Mouse (Mus musculus) lung, postnatal 0 days (tissue): ENCODE measurements around the gene Ift80. TPM values are rescaled to one million over a fixed set of nuclear protein-coding genes. Genes with fewer than 3 reads are reported as not detected.

Experiments used
- ATAC-seq: fragments of 200-750 bp; cut with Nextera tagmentation; 2 replicates; pipeline ENCODE4 v1.8.0; 2017; ENCODE audit warnings: moderate library complexity
- DNase-seq: peaks from one replicate; pipeline ENCODE4 v3.0.0-alpha.2; 2016; ENCODE audit warnings: low spot score
- H3K27ac ChIP-seq: fragments of 300-500 bp; sonication (generic); 2 replicates; pipeline ENCODE4 v1.5.1; 2014; ENCODE audit warnings: antibody characterized with exemption, mild to moderate bottlenecking, low read length, mixed read lengths
- H3K27me3 ChIP-seq: fragments of 300-500 bp; sonication (generic); replicated peaks from 2 replicates; pipeline ENCODE4 v1.6.1; 2014; ENCODE audit warnings: low read length, mixed read lengths; ENCODE audit not compliant: insufficient read depth
- H3K36me3 ChIP-seq: fragments of 300-500 bp; sonication (generic); 2 replicates; pipeline ENCODE4 v1.6.1; 2014; ENCODE audit warnings: low read length, mixed read lengths; ENCODE audit not compliant: insufficient read depth
- H3K4me1 ChIP-seq: fragments of 300-500 bp; sonication (generic); 2 replicates; pipeline ENCODE4 v1.6.1; 2014; ENCODE audit warnings: antibody characterized with exemption, low read depth, low read length, mixed read lengths; ENCODE audit not compliant: insufficient read depth
- H3K4me2 ChIP-seq: fragments of 300-500 bp; sonication (generic); replicated peaks from 2 replicates; pipeline ENCODE4 v1.6.1; 2014; ENCODE audit warnings: low read depth, mild to moderate bottlenecking, low read length, moderate library complexity, mixed read lengths
- H3K4me3 ChIP-seq: fragments of 300-500 bp; sonication (generic); 2 replicates; pipeline ENCODE4 v1.5.1; 2014; ENCODE audit warnings: low read depth, low read length
- H3K9ac ChIP-seq: fragments of 300-500 bp; sonication (generic); replicated peaks from 2 replicates; pipeline ENCODE4 v1.6.1; 2014; ENCODE audit warnings: low read depth, mild to moderate bottlenecking
- H3K9me3 ChIP-seq: fragments of 300-500 bp; sonication (generic); 2 replicates; pipeline ENCODE4 v1.6.1; 2016; ENCODE audit warnings: low read length, mixed read lengths
- CTCF ChIP-seq: IDR thresholded peaks from 2 replicates; pipeline ENCODE4 v1.5.1; 2016; ENCODE audit warnings: antibody characterized with exemption, mild to moderate bottlenecking
- EP300 ChIP-seq: IDR thresholded peaks from 2 replicates; pipeline ENCODE4 v1.6.1; 2016; ENCODE audit warnings: antibody characterized with exemption, mild to moderate bottlenecking, control low read depth
- WGBS: fragments of 180-500 bp; shearing (Covaris S2); extraction: QIAGEN DNeasy Blood & Tissue Kit; methylation state at CpG from one replicate; pipeline ENCODE4 v1.1.7; 2014; 5-methylcytosine and 5-hydroxymethylcytosine counted together
- polyA plus RNA-seq: library from polyadenylated mRNA; unstranded; fragments of >200 nt; fragmentation: Nextera tagmentation; extraction: Ambion mirVana; gene quantifications from 2 replicates; pipeline ENCODE4 v1.2.1, GENCODE M21; 2015

Ift80 gene
- polyA plus RNA-seq, 1 experiment from 2014 or later: 5.9 TPM

DNA sequence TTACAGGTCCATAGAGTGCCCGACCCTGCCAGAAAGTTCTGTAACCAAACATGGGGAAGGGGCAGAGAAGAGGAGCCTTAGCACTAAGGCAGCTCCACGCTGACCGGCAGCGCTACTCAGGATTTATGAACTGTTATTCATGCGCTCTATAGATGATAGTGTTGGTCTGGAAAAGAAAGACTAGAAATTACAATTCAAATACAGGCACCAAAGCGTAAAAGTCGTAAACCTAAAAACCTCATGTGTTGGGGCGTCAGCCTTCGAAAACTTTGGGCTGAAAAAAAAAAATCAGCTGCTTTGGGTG is 41.0 kb upstream of the Ift80 start:
- H3K27ac ChIP-seq: peak overlapping the region; percentile 89
- H3K4me3 ChIP-seq: peak overlapping the region; percentile 84
- H3K9me3 ChIP-seq: no peaks in the 10 kb centered on the region
- no peaks in the 10 kb centered on the region for H3K27me3 ChIP-seq
- no peaks in the 10 kb centered on the region for H3K4me1 ChIP-seq
- H3K4me2 ChIP-seq: peak overlapping the region; percentile 86
- WGBS: 3% methylated on average over 9 of the region's 9 CpGs
- DNase-seq (no peak), ATAC-seq (no peak)
- H3K36me3 ChIP-seq: no peaks in the 10 kb centered on the region
- peak overlapping the region; percentile 65 for H3K9ac ChIP-seq
- TF ChIP-seq EP300 (no peak), CTCF (no peak)

DNA sequence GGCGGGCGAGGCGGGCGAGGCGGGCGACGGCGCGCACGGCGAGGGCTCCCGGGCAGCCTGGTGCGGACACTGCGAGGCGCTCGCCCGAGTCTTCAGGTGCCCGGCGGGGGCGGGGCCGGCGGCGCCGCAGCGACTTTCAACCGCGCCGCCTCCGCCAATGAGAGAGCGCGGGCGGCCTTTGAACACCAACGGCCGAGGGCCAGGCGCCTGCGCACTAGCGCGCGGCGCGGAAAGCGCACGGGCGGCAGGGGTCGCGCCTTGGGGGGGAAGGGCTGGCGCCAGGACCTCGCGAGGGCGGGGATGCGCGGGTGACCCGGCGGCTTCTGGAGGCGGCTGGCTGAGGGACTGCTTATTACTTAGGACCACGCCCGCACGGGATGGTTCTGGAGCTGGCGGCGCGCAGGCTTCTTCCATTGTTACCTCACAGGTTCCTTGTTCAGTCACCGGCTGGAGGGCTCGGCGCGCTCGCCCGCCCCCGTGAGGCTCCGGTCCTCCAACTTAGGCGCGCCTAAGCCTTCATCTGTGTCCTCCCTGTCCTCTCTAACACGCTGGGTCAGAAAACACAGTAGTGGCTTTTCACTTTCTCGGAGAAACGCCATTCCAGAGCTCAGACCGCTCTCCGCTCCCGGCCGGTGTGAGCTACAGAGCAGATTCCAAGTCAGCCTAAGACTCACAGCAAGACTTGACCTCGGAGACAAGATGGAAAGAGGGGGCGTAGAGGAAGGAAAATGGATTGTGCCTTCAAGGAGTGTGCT is 40.5 kb upstream of the Ift80 start, which contains the start of gene Trim59:
Gene Trim59 (minus strand): TSS at position 111 of the 755 bp plus-strand sequence.
- Histone ChIP-seq H3K4me3 (peak within 1 kb of the TSS; percentile 84), H3K36me3 (no peaks in the 10 kb centered on the region), H3K4me2 (peak within 1 kb of the TSS; percentile 86), H3K27ac (peak within 1 kb of the TSS; percentile 89), H3K4me1 (no peaks in the 10 kb centered on the region), H3K9ac (peak within 1 kb of the TSS; percentile 65), H3K27me3 (no peaks in the 10 kb centered on the region), H3K9me3 (no peaks in the 10 kb centered on the region)
- DNase-seq (peak; percentile 97), ATAC-seq (peak; percentile 94)
- under 1% methylated on average over 43 of the region's 80 CpGs for WGBS
- TF ChIP-seq EP300 (no peak), CTCF (peak; percentile 35; the same call in 1 of the 2 replicates)

DNA sequence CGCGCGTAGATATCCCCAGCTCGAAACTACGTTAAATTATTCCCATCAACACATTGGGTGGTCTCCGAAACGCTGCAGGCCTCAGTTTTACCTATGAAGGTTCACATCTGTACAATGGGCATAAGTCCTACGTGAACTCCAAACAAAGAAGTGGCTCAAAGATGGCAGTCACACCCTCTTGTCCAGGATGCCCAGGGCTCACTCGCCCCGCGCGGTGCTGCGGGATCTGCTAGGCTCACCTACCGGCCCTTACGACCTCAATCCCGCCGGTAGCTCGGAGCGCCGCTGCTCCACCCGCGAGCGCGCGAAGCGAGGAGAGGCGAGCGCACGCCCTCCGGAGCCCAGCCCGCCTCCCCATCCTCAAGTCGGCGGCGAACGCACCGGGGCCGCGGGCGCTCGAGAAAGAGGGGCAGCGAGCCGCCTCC is 39.8 kb upstream of the Ift80 start:
- 2% methylated on average over 27 of the region's 42 CpGs for WGBS
- DNase-seq: no peak
- peak overlapping the region; percentile 65 for H3K9ac ChIP-seq

DNA sequence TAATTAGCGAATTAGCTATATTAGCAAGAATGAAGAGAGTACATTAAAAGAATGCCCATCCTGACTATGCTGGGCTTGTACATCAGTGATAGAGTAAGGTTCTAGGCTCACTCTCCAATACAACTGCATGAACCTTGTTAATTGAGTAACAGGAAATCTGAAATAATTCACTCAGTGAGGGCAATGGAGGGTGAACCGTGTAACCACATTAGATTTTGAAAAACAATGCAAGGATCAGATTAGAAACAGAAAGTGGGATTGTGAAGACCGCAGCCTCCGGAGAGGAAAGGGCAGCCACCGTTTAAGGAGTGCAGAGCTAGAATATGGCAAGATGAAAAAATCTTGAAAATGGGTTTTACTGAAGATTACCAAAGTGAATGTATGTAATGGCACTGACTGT is 36.9 kb upstream of the Ift80 start:
- 51% methylated on average over 5 of the region's 5 CpGs for WGBS
- Histone ChIP-seq H3K4me3 (no peak overlapping the region), H3K9ac (no peak overlapping the region), H3K27me3 (no peaks in the 10 kb centered on the region), H3K27ac (no peak overlapping the region), H3K36me3 (no peaks in the 10 kb centered on the region), H3K4me2 (no peak overlapping the region), H3K9me3 (no peaks in the 10 kb centered on the region), H3K4me1 (no peaks in the 10 kb centered on the region)
- ATAC-seq: no peak
- TF ChIP-seq CTCF (no peak), EP300 (no peak)
- DNase-seq: no peak

More for the DNA sequence above, 39.8 kb upstream of the Ift80 start:
- Histone ChIP-seq H3K4me3 (peak overlapping the region; percentile 84), H3K27ac (peak overlapping the region; percentile 89), H3K36me3 (no peaks in the 10 kb centered on the region), H3K9me3 (no peaks in the 10 kb centered on the region), H3K4me1 (no peaks in the 10 kb centered on the region), H3K27me3 (no peaks in the 10 kb centered on the region), H3K4me2 (peak overlapping the region; percentile 86)
- ATAC-seq: peak; percentile 51
- TF ChIP-seq EP300 (no peak), CTCF (no peak)

DNA sequence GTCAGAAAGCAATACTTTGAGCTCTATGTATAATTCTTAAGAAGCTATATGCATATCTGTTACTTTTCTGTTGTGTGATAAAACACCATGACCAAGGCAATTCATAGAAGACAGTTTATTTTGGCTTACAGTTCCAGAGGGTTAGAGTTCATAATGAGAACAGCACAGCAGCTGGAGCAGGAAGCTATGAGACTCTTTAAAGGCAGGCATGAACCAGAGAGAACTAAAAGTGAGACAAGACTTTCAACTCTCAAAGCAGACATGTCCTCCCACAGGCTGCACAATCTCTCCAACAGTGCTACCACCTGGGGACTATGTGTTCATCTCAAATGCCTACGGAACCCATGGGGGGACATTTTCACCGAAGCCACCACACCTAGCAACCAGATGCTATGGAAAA is 35.7 kb upstream of the Ift80 start:
- H3K4me2 ChIP-seq: no peak overlapping the region
- DNase-seq (no peak), ATAC-seq (no peak)
- H3K36me3 ChIP-seq: 0 out of 2 replicates have a peak, but pooled peaks cover 3% of the 10 kb centered on the region
- 96% methylated on average over 2 of the region's 2 CpGs for WGBS
- no peaks in the 10 kb centered on the region for H3K27me3 ChIP-seq
- H3K9me3 ChIP-seq: no peaks in the 10 kb centered on the region
- H3K4me1 ChIP-seq: no peaks in the 10 kb centered on the region
- H3K4me3 ChIP-seq: no peak overlapping the region
- TF ChIP-seq EP300 (no peak), CTCF (no peak)
- no peak overlapping the region for H3K27ac ChIP-seq
- H3K9ac ChIP-seq: no peak overlapping the region

DNA sequence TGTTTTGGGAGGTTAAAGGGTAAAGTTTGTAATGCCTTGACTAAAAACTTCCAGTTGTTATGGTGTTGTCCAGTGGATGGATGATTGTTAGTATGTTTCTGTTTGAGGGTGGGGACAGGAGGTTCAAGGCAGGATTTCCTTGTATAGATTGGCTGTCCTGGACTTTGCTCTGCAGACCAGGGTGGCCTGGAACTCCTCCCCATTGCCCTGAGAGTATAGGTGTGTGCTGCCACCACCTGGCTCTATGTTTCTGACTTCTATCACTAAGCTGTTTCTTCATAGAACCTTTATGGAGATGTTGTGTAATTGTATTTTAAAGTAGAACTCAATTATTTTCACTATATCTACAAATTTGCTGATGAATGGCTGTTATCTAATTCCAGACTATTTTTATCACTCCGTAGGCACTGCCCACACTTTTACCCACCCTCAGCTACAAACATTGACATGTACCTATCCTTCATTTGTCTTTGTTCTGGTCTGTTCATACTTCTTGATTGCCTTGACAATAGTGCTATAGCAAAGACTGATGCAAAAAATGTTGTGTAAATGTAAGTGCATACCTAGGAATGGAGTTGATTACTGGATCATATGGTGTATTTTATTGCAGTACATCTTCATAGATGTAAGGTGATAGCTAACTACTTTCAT is 21.9 kb upstream of the Ift80 start:
- no peaks in the 10 kb centered on the region for H3K27me3 ChIP-seq
- WGBS: 82% methylated on average over 1 of the region's 1 CpGs
- peaks cover 18% of the 10 kb centered on the region; the same call in 1 of the 2 replicates for H3K36me3 ChIP-seq
- no peaks in the 10 kb centered on the region for H3K4me1 ChIP-seq
- H3K9ac ChIP-seq: no peak overlapping the region
- no peak overlapping the region for H3K27ac ChIP-seq
- H3K4me3 ChIP-seq: no peak overlapping the region
- no peak overlapping the region for H3K4me2 ChIP-seq
- no peaks in the 10 kb centered on the region for H3K9me3 ChIP-seq
- peak; percentile 43; the same call in 1 of the 2 replicates for ATAC-seq
- TF ChIP-seq EP300 (no peak), CTCF (peak; percentile 43)
- no peak for DNase-seq
